ENCODE assay signal across 7 mouse cellular contexts in the genomic region with DNA sequence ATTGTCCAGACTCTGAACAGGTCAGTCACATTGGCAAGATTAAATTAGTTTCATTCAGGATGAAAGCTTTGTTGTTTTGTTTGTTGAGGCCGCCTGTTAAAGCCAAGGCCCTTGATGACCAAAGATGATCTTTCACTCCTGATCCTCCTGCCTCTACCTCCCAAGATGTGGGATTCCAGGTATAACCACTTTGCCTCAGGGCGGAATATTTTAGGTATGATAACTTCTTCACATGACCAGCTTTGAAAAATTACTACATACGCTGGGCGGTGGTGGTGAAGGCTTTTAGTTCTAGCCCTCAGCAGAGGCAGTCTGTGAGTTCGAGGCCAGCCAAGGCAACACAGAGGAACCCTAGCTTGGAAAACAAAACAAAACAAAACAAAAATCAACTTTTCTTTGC. TPM values are rescaled to one million over a fixed set of nuclear protein-coding genes. Genes with fewer than 3 reads are reported as not detected.
DNase-seq lines count a peak whose midpoint lies in the region; ATAC-seq and TF ChIP-seq lines count a peak whose summit lies in the region.

No protein-coding gene starts in this region.

- H3K4me1 ChIP-seq in lung, adult 2 months (ENCODE audit: control insufficient read depth, insufficient read depth, low read length): peaks cover 10% of the 10 kb centered on the region
- peaks cover 27% of the 10 kb centered on the region for H3K4me1 ChIP-seq in embryonic facial prominence, embryonic 14.5 days (ENCODE audit: control insufficient read depth, insufficient read depth, low read length)
- peaks cover 16% of the 10 kb centered on the region for H3K4me1 ChIP-seq in intestine, embryonic 16.5 days (ENCODE audit: control insufficient read depth, insufficient read depth, low read length)
- H3K4me1 ChIP-seq in neural tube, embryonic 14.5 days (ENCODE audit: control insufficient read depth, insufficient read depth, low read length): no peaks in the 10 kb centered on the region

- H3K27me3 ChIP-seq in embryonic facial prominence, embryonic 14.5 days (replicated peaks; ENCODE audit: control insufficient read depth, insufficient read depth, low read length): no peaks in the 10 kb centered on the region
- no peaks in the 10 kb centered on the region for H3K27me3 ChIP-seq in intestine, embryonic 16.5 days (replicated peaks; ENCODE audit: control insufficient read depth, insufficient read depth, low read length)
- H3K27me3 ChIP-seq in neural tube, embryonic 14.5 days (ENCODE audit: control insufficient read depth, insufficient read depth, low read length): no peaks in the 10 kb centered on the region

- H3K9ac ChIP-seq in embryonic facial prominence, embryonic 14.5 days (ENCODE audit: low read depth, low read length): peak overlapping the region; percentile 90
- peak overlapping the region; percentile 85; the same call in 1 of the 2 replicates for H3K9ac ChIP-seq in intestine, embryonic 16.5 days (ENCODE audit: low read depth, low read length)
- H3K9ac ChIP-seq in neural tube, embryonic 14.5 days (replicated peaks; ENCODE audit: low read depth, low read length): no peak overlapping the region

- DNase-seq in lung, adult 2 months: no peak
- no peak for DNase-seq in lung, adult 18-20 months
- DNase-seq in embryonic facial prominence, embryonic 14.5 days (ENCODE audit: low spot score): no peak
- DNase-seq in thymus, postnatal 10 days (ENCODE audit: low spot score in 2 of 2): no peak

- no peak for TF ChIP-seq POLR2A in lung, adult 2 months (IDR thresholded peaks at IDR 0.05; ENCODE audit: borderline replicate concordance, extremely low read depth, low read depth, low read length)

- no peaks in the 10 kb centered on the region for H3K36me3 ChIP-seq in embryonic facial prominence, embryonic 14.5 days (ENCODE audit: control insufficient read depth, insufficient read depth, low read length)
- no peaks in the 10 kb centered on the region for H3K36me3 ChIP-seq in intestine, embryonic 16.5 days (ENCODE audit: control insufficient read depth, insufficient read depth, low read length)
- H3K36me3 ChIP-seq in neural tube, embryonic 14.5 days (ENCODE audit: control insufficient read depth, insufficient read depth, low read length): no peaks in the 10 kb centered on the region

- TF ChIP-seq CTCF in lung, adult 2 months (IDR thresholded peaks at IDR 0.05; ENCODE audit: insufficient read depth, low read length): no peak

- no peaks in the 10 kb centered on the region for H3K9me3 ChIP-seq in embryonic facial prominence, embryonic 14.5 days (ENCODE audit: control insufficient read depth, low read length)
- no peaks in the 10 kb centered on the region for H3K9me3 ChIP-seq in intestine, embryonic 16.5 days (ENCODE audit: control insufficient read depth, low read length)
- no peaks in the 10 kb centered on the region for H3K9me3 ChIP-seq in neural tube, embryonic 14.5 days (ENCODE audit: control insufficient read depth, low read length)

- peak overlapping the region; percentile 95 for H3K27ac ChIP-seq in embryonic facial prominence, embryonic 14.5 days (replicated peaks; ENCODE audit: low read depth, low read length)
- H3K27ac ChIP-seq in intestine, embryonic 16.5 days (ENCODE audit: low read length): no peak overlapping the region
- H3K27ac ChIP-seq in neural tube, embryonic 14.5 days (ENCODE audit: low read depth, low read length): no peak overlapping the region

- H3K4me3 ChIP-seq in lung, adult 2 months (replicated peaks; ENCODE audit: extremely low read depth, low read depth, low read length): peak overlapping the region; percentile 26
- peak overlapping the region; percentile 86 for H3K4me3 ChIP-seq in embryonic facial prominence, embryonic 14.5 days (ENCODE audit: low read depth, low read length)
- peak overlapping the region; percentile 88 for H3K4me3 ChIP-seq in intestine, embryonic 16.5 days (ENCODE audit: low read length)
- H3K4me3 ChIP-seq in neural tube, embryonic 14.5 days (ENCODE audit: low read depth, low read length): peak overlapping the region; percentile 55; the same call in 1 of the 2 replicates

- WGBS in lung, adult 2 months: 68% methylated on average over 5 of the region's 5 CpGs
- 74% methylated on average over 5 of the region's 5 CpGs for WGBS in embryonic facial prominence, embryonic 14.5 days
- 85% methylated on average over 5 of the region's 5 CpGs for WGBS in intestine, embryonic 16.5 days
- 85% methylated on average over 5 of the region's 5 CpGs for WGBS in neural tube, embryonic 14.5 days

- ATAC-seq in embryonic facial prominence, embryonic 14.5 days (ENCODE audit: low read depth): no peak
- no peak for ATAC-seq in intestine, embryonic 16.5 days
- ATAC-seq in neural tube, embryonic 14.5 days (ENCODE audit: low read depth): no peak
- no peak for ATAC-seq in cerebellum, adult (ENCODE audit: insufficient number of reproducible peaks, low FRiP score, low TSS enrichment)

- peak overlapping the region; percentile 80 for H3K4me2 ChIP-seq in embryonic facial prominence, embryonic 14.5 days (ENCODE audit: low read depth, low read length)
- H3K4me2 ChIP-seq in intestine, embryonic 16.5 days (ENCODE audit: low read depth, low read length): peak overlapping the region; percentile 89
- peak overlapping the region; percentile 99; the same call in 1 of the 2 replicates for H3K4me2 ChIP-seq in neural tube, embryonic 14.5 days (ENCODE audit: low read depth, low read length)

RNA-seq across cellular contexts. Expression of a gene that starts 1.3 kb away (rescaled TPM):
- polyA plus RNA-seq in lung, adult 2 months (2012; rRNA removed): 1,219 and 1,294 TPM in 2 replicates
- polyA plus RNA-seq in embryonic facial prominence, embryonic 14.5 days (2014; fragmentation: Nextera tagmentation; extraction: Ambion mirVana): 458 and 477 TPM in 2 replicates
- polyA plus RNA-seq in intestine, embryonic 16.5 days (2015; fragmentation: Nextera tagmentation; extraction: Ambion mirVana): 283 and 291 TPM in 2 replicates
- polyA plus RNA-seq in neural tube, embryonic 14.5 days (2014; fragmentation: Nextera tagmentation; extraction: Ambion mirVana): 27.8 and 131 TPM in 2 replicates

RNA-seq across cellular contexts. Expression of a gene that starts 1.3 kb away (rescaled TPM):
- 2.6 and 4.1 TPM in 2 replicates for polyA plus RNA-seq in lung, adult 2 months (2012; rRNA removed)
- polyA plus RNA-seq in embryonic facial prominence, embryonic 14.5 days (2014; fragmentation: Nextera tagmentation; extraction: Ambion mirVana): 2.0 and 2.8 TPM in 2 replicates
- 1.6 and 2.3 TPM in 2 replicates for polyA plus RNA-seq in intestine, embryonic 16.5 days (2015; fragmentation: Nextera tagmentation; extraction: Ambion mirVana)
- polyA plus RNA-seq in neural tube, embryonic 14.5 days (2014; fragmentation: Nextera tagmentation; extraction: Ambion mirVana): 0.50 TPM in 1 of 2 replicates, not detected in the other

RNA-seq across cellular contexts. Expression of a gene that starts 47.2 kb away (rescaled TPM):
- polyA plus RNA-seq in lung, adult 2 months (2012; rRNA removed): 0.04 TPM in 1 of 2 replicates, not detected in the other
- polyA plus RNA-seq in embryonic facial prominence, embryonic 14.5 days (2014; fragmentation: Nextera tagmentation; extraction: Ambion mirVana): 0.33 and 0.73 TPM in 2 replicates
- polyA plus RNA-seq in intestine, embryonic 16.5 days (2015; fragmentation: Nextera tagmentation; extraction: Ambion mirVana): 0.54 TPM in 2 replicates
- polyA plus RNA-seq in neural tube, embryonic 14.5 days (2014; fragmentation: Nextera tagmentation; extraction: Ambion mirVana): 0.07 and 2.5 TPM in 2 replicates

Comparison
In these comparisons a context has a peak if more than half of its experiments do, and no peak if none do; other contexts are left out.
1. H3K4me3 ChIP-seq: peak in every context shown above with its lines; median percentile 88 in intestine, embryonic 16.5 days; 86 in embryonic facial prominence, embryonic 14.5 days; 55 in neural tube, embryonic 14.5 days; 26 in lung, adult 2 months.